Mouse (Mus musculus) monocyte, adult 2 months (primary cell): ENCODE measurements around the gene Igf2bp3.

Experiments
- DNase-seq, 2 experiments: peaks; one replicate each; pipeline ENCODE4 v3.0.0; 2022; ENCODE audit warnings: low spot score in 2 of 2, low read depth in 1 of 2

Igf2bp3 gene

GRCm38 (mm10) chr6:49138159-49139051, 76.4 kb downstream of the Igf2bp3 start:
- no peak for DNase-seq

GRCm38 (mm10) chr6:49136739-49137138, 78.0 kb downstream of the Igf2bp3 start:
- DNase-seq = no peak

GRCm38 (mm10) chr6:49132352-49133090, 82.2 kb downstream of the Igf2bp3 start:
- no peak for DNase-seq

GRCm38 (mm10) chr6:49131855-49132254, 82.9 kb downstream of the Igf2bp3 start:
- DNase-seq = no peak

GRCm38 (mm10) chr6:49130328-49130727, 84.4 kb downstream of the Igf2bp3 start:
- DNase-seq = no peak

GRCm38 (mm10) chr6:49120370-49120769, 94.4 kb downstream of the Igf2bp3 start:
- DNase-seq = no peak

- DNase-seq = no peak
Measured at GRCm38 (mm10) chr6:49119462-49120135, 95.2 kb downstream of the Igf2bp3 start.

- no peak for DNase-seq
Measured at GRCm38 (mm10) chr6:49118446-49118845, 96.3 kb downstream of the Igf2bp3 start.

GRCm38 (mm10) chr6:49116241-49116640, 98.5 kb downstream of the Igf2bp3 start:
- DNase-seq = no peak

- no peak for DNase-seq
Measured at GRCm38 (mm10) chr6:49115550-49115949, 99.2 kb downstream of the Igf2bp3 start.

GRCm38 (mm10) chr6:49114457-49114856, 100.3 kb downstream of the Igf2bp3 start:
- DNase-seq = no peak

GRCm38 (mm10) chr6:49113895-49114294, 100.9 kb downstream of the Igf2bp3 start:
- no peak for DNase-seq

GRCm38 (mm10) chr6:49109196-49109595, 105.6 kb downstream of the Igf2bp3 start:
- DNase-seq = no peak

- DNase-seq = no peak
Measured at GRCm38 (mm10) chr6:49106746-49107500, 107.8 kb downstream of the Igf2bp3 start.

GRCm38 (mm10) chr6:49099086-49099485, 115.7 kb downstream of the Igf2bp3 start:
- DNase-seq = no peak

GRCm38 (mm10) chr6:49097596-49098110, 117.1 kb downstream of the Igf2bp3 start:
- no peak for DNase-seq

- no peak for DNase-seq
Measured at GRCm38 (mm10) chr6:49096933-49097461, 117.8 kb downstream of the Igf2bp3 start.

- DNase-seq = no peak
Measured at GRCm38 (mm10) chr6:49096421-49096820, 118.3 kb downstream of the Igf2bp3 start.

- DNase-seq = no peak
Measured at GRCm38 (mm10) chr6:49094968-49095367, 119.8 kb downstream of the Igf2bp3 start.

- DNase-seq = no peak
Measured at GRCm38 (mm10) chr6:49083008-49083407, 131.7 kb downstream of the Igf2bp3 start.
